Mouse (Mus musculus) E14TG2a.4 (cell line): ENCODE results near the gene Scrn3.

Experiments
- H3K27me3 ChIP-seq: 2 replicates; pipeline ENCODE4 v1.6.1; 2014; ENCODE audit warnings: low read length, control low read depth; ENCODE audit not compliant: insufficient read depth
- H3K36me3 ChIP-seq: 2 replicates; pipeline ENCODE4 v1.6.1; 2014; ENCODE audit warnings: low read length, control low read depth; ENCODE audit not compliant: insufficient read depth
- H3K4me1 ChIP-seq: replicated peaks from 2 replicates; pipeline ENCODE4 v1.6.1; 2014; ENCODE audit warnings: low read depth, low read length, control low read depth
- H3K4me3 ChIP-seq: replicated peaks from 2 replicates; pipeline ENCODE4 v1.5.1; 2014; ENCODE audit warnings: mild to moderate bottlenecking, low read length
- H3K9me3 ChIP-seq: 2 replicates; pipeline ENCODE4 v1.6.1; 2014; ENCODE audit warnings: low read length, control low read depth
- CTCF ChIP-seq: conservative IDR thresholded peaks from 2 replicates; pipeline ENCODE4 v1.5.1; 2014; ENCODE audit warnings: low read length
- NANOG ChIP-seq: IDR thresholded peaks from 2 replicates; pipeline ENCODE4 v1.6.1; 2014; ENCODE audit warnings: borderline replicate concordance, low read length, mixed read lengths
- POU5F1 ChIP-seq: IDR thresholded peaks from 2 replicates; pipeline ENCODE4 v1.6.1; 2014; ENCODE audit warnings: low read length, borderline replicate concordance

The Scrn3 gene

GRCm38 (mm10) chr2:73278869-73279268, 33.5 kb upstream of the Scrn3 start:
- no peaks in the 10 kb centered on the region for H3K9me3 ChIP-seq
- H3K36me3 ChIP-seq = no peaks in the 10 kb centered on the region
- peak overlapping the region; percentile 71 for H3K4me3 ChIP-seq
- TF ChIP-seq NANOG = no peak
- TF ChIP-seq POU5F1 = no peak
- no peak for TF ChIP-seq CTCF
- peaks cover 69% of the 10 kb centered on the region for H3K27me3 ChIP-seq
- peaks cover 53% of the 10 kb centered on the region for H3K4me1 ChIP-seq

GRCm38 (mm10) chr2:73279271-73280038, 32.9 kb upstream of the Scrn3 start:
- Histone ChIP-seq H3K36me3 (no peaks in the 10 kb centered on the region), H3K4me3 (peak overlapping the region; percentile 71), H3K27me3 (peaks cover 63% of the 10 kb centered on the region), H3K4me1 (peaks cover 53% of the 10 kb centered on the region), H3K9me3 (no peaks in the 10 kb centered on the region)
- TF ChIP-seq POU5F1 (no peak), CTCF (no peak), NANOG (no peak)

- peaks cover 53% of the 10 kb centered on the region for H3K4me1 ChIP-seq
- H3K9me3 ChIP-seq = no peaks in the 10 kb centered on the region
- H3K36me3 ChIP-seq = no peaks in the 10 kb centered on the region
- H3K4me3 ChIP-seq = peak overlapping the region; percentile 66
- H3K27me3 ChIP-seq = peaks cover 58% of the 10 kb centered on the region
- TF ChIP-seq CTCF (no peak), NANOG (no peak), POU5F1 (no peak)
Observed at GRCm38 (mm10) chr2:73280356-73281047, 31.9 kb upstream of the Scrn3 start.

GRCm38 (mm10) chr2:73281048-73281661, 31.2 kb upstream of the Scrn3 start:
- TF ChIP-seq NANOG (no peak), POU5F1 (no peak), CTCF (no peak)
- Histone ChIP-seq H3K4me1 (peaks cover 50% of the 10 kb centered on the region), H3K4me3 (peak overlapping the region; percentile 66), H3K36me3 (peaks cover 2% of the 10 kb centered on the region; the same call in 1 of the 2 replicates), H3K9me3 (no peaks in the 10 kb centered on the region), H3K27me3 (peaks cover 52% of the 10 kb centered on the region)

GRCm38 (mm10) chr2:73281707-73282106, 30.7 kb upstream of the Scrn3 start:
- Histone ChIP-seq H3K4me3 (no peak overlapping the region), H3K27me3 (peaks cover 48% of the 10 kb centered on the region), H3K36me3 (peaks cover 5% of the 10 kb centered on the region; the same call in 1 of the 2 replicates), H3K4me1 (peaks cover 45% of the 10 kb centered on the region), H3K9me3 (no peaks in the 10 kb centered on the region)
- TF ChIP-seq CTCF = peak; percentile 57
- no peak for TF ChIP-seq POU5F1

- H3K36me3 ChIP-seq = peaks cover 20% of the 10 kb centered on the region
- no peak overlapping the region for H3K4me3 ChIP-seq
- no peaks in the 10 kb centered on the region for H3K9me3 ChIP-seq
- peaks cover 11% of the 10 kb centered on the region for H3K4me1 ChIP-seq
- TF ChIP-seq CTCF = peak; percentile 55
- TF ChIP-seq POU5F1 = no peak
- H3K27me3 ChIP-seq = peaks cover 15% of the 10 kb centered on the region
Observed at GRCm38 (mm10) chr2:73285630-73286029, 26.8 kb upstream of the Scrn3 start.

- H3K27me3 ChIP-seq = no peaks in the 10 kb centered on the region
Observed at GRCm38 (mm10) chr2:73291130-73291529, 21.3 kb upstream of the Scrn3 start.

GRCm38 (mm10) chr2:73295023-73295422, 17.4 kb upstream of the Scrn3 start:
- no peak overlapping the region for H3K4me3 ChIP-seq
- peaks cover 36% of the 10 kb centered on the region for H3K36me3 ChIP-seq
- H3K9me3 ChIP-seq = no peaks in the 10 kb centered on the region
- H3K27me3 ChIP-seq = no peaks in the 10 kb centered on the region
- TF ChIP-seq CTCF (no peak), POU5F1 (no peak), NANOG (no peak)
- peaks cover 5% of the 10 kb centered on the region for H3K4me1 ChIP-seq

More at GRCm38 (mm10) chr2:73291130-73291529, 21.3 kb upstream of the Scrn3 start:
- Histone ChIP-seq H3K9me3 (no peaks in the 10 kb centered on the region), H3K4me3 (no peak overlapping the region), H3K36me3 (peaks cover 35% of the 10 kb centered on the region), H3K4me1 (peaks cover 5% of the 10 kb centered on the region)
- TF ChIP-seq POU5F1 = no peak
- TF ChIP-seq NANOG = no peak
- TF ChIP-seq CTCF = no peak
